In the genomic region with DNA sequence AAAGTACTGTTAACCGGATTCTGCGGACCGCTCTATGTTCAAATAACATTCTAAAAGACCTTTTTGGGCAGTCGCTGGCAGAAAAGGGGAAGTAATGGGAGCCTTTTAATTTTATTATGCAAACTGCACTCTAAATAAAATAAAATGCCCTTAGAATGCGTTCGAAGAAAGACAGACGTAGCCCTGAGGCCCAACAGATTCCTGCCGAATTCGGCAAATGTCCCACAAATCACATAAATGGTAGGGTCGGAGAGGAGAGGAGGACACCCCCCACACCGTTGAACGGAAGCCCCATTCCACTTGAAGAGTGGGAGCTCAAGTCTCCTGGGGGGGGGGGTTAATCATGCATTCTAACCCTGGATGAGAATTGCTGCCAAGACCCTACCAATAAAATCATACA, we compare ENCODE assay signal across 13 mouse cellular contexts. TPM values are rescaled to one million over a fixed set of nuclear protein-coding genes. Genes with fewer than 3 reads are reported as not detected.
DNase-seq lines count a peak whose midpoint lies in the region; ATAC-seq and TF ChIP-seq lines count a peak whose summit lies in the region.
"Had no signal": no experiment of that assay in that cellular context is flagged by ENCODE, and none has a peak within 500 bp of the region (broad histone marks: within the 10 kb centered on the region; RNA-seq: fewer than 3 reads in every experiment).

No protein-coding gene starts in this region.

- ATAC-seq in forebrain, embryonic 14.5 days = no peak
- ATAC-seq in limb, embryonic 14.5 days (ENCODE audit: low FRiP score, low read depth) = no peak
- ATAC-seq in megakaryocyte, adult 5-6 weeks (ENCODE audit: poor library complexity, severe bottlenecking) = no peak
- no peak for ATAC-seq in lung, postnatal 0 days

- TF ChIP-seq CTCF in lung, postnatal 0 days (IDR thresholded peaks at IDR 0.05) = no peak

- no peaks in the 10 kb centered on the region for H3K36me3 ChIP-seq in forebrain, embryonic 14.5 days (ENCODE audit: control insufficient read depth, insufficient read depth, low read length)
- H3K36me3 ChIP-seq in limb, embryonic 14.5 days (ENCODE audit: control insufficient read depth, insufficient read depth, low read length) = no peaks in the 10 kb centered on the region
- no peaks in the 10 kb centered on the region for H3K36me3 ChIP-seq in lung, postnatal 0 days (ENCODE audit: insufficient read depth, low read length)
- H3K36me3 ChIP-seq: G1E; liver, embryonic 13.5 days had no signal

- peaks cover 14% of the 10 kb centered on the region for H3K4me1 ChIP-seq in forebrain, embryonic 14.5 days (ENCODE audit: control insufficient read depth, insufficient read depth, low read length)
- H3K4me1 ChIP-seq in limb, embryonic 14.5 days (ENCODE audit: control insufficient read depth, insufficient read depth, low read length) = peaks cover 11% of the 10 kb centered on the region
- H3K4me1 ChIP-seq in lung, postnatal 0 days (ENCODE audit: insufficient read depth, low read depth, low read length) = no peaks in the 10 kb centered on the region
- H3K4me1 ChIP-seq: liver, embryonic 13.5 days had no signal

- peak; percentile 28 for DNase-seq in left cerebral cortex, postnatal 4 days
- no peak for DNase-seq in left cerebral cortex, adult 9 months (ENCODE audit: low spot score in 2 of 2)
- DNase-seq in forebrain, embryonic 14.5 days (ENCODE audit: low spot score) = peak; percentile 55
- DNase-seq in limb, embryonic 14.5 days (ENCODE audit: low spot score) = no peak
- no peak for DNase-seq in gastrocnemius, postnatal 4 days (ENCODE audit: low spot score in 2 of 2)
- no peak for DNase-seq in lung, postnatal 0 days (ENCODE audit: low spot score)
- DNase-seq: adrenal gland, adult 2 months; cerebellum, adult 8-10 months; gastrocnemius, postnatal 10 days; liver, embryonic 13.5 days had no signal

- TF ChIP-seq POLR2A in limb, embryonic 14.5 days (IDR thresholded peaks at IDR 0.05; ENCODE audit: borderline replicate concordance, extremely low read depth, insufficient read depth, insufficient read length) = no peak

- WGBS in forebrain, embryonic 14.5 days = 1% methylated on average over 12 of the region's 12 CpGs
- WGBS in limb, embryonic 14.5 days = 2% methylated on average over 12 of the region's 12 CpGs
- WGBS in lung, postnatal 0 days = 8% methylated on average over 12 of the region's 12 CpGs

- no peaks in the 10 kb centered on the region for H3K9me3 ChIP-seq in forebrain, embryonic 14.5 days (replicated peaks; ENCODE audit: control insufficient read depth, low read length)
- no peaks in the 10 kb centered on the region for H3K9me3 ChIP-seq in limb, embryonic 14.5 days (ENCODE audit: control insufficient read depth, low read length)
- no peaks in the 10 kb centered on the region for H3K9me3 ChIP-seq in lung, postnatal 0 days (ENCODE audit: low read length)
- H3K9me3 ChIP-seq: liver, embryonic 13.5 days had no signal

- no peaks in the 10 kb centered on the region for H3K27me3 ChIP-seq in forebrain, embryonic 14.5 days (replicated peaks; ENCODE audit: control insufficient read depth, insufficient read depth, low read length)
- peaks cover 93% of the 10 kb centered on the region for H3K27me3 ChIP-seq in limb, embryonic 14.5 days (ENCODE audit: control insufficient read depth, insufficient read depth, low read length)
- H3K27me3 ChIP-seq in lung, postnatal 0 days (replicated peaks; ENCODE audit: insufficient read depth, low read length) = peaks cover 81% of the 10 kb centered on the region

- H3K9ac ChIP-seq in forebrain, embryonic 14.5 days (ENCODE audit: low read length) = peak overlapping the region; percentile 99
- H3K9ac ChIP-seq in limb, embryonic 14.5 days (ENCODE audit: low read depth, low read length, severe bottlenecking) = no peak overlapping the region
- H3K9ac ChIP-seq in lung, postnatal 0 days (replicated peaks; ENCODE audit: low read depth) = no peak overlapping the region
- H3K9ac ChIP-seq: liver, embryonic 13.5 days had no signal

- H3K4me3 ChIP-seq in forebrain, embryonic 14.5 days (ENCODE audit: low read depth, low read length) = peak overlapping the region; percentile 94
- no peak overlapping the region; the same call in 1 of the 2 replicates for H3K4me3 ChIP-seq in limb, embryonic 14.5 days (replicated peaks; ENCODE audit: low read length)
- no peak overlapping the region for H3K4me3 ChIP-seq in lung, postnatal 0 days (ENCODE audit: low read depth, low read length)
- H3K4me3 ChIP-seq: liver, embryonic 13.5 days had no signal

- peak overlapping the region; percentile 99 for H3K27ac ChIP-seq in forebrain, embryonic 14.5 days (ENCODE audit: low read depth, low read length)
- no peak overlapping the region for H3K27ac ChIP-seq in limb, embryonic 14.5 days (replicated peaks; ENCODE audit: low read depth, low read length)
- H3K27ac ChIP-seq in lung, postnatal 0 days (ENCODE audit: low read length) = no peak overlapping the region
- H3K27ac ChIP-seq: liver, embryonic 13.5 days had no signal

- no peak for TF ChIP-seq EP300 in lung, postnatal 0 days (IDR thresholded peaks at IDR 0.05)

- H3K4me2 ChIP-seq in forebrain, embryonic 14.5 days (ENCODE audit: low read length) = peak overlapping the region; percentile 97
- peak overlapping the region; percentile 67 for H3K4me2 ChIP-seq in limb, embryonic 14.5 days (replicated peaks; ENCODE audit: low read depth, low read length, severe bottlenecking)
- no peak overlapping the region for H3K4me2 ChIP-seq in lung, postnatal 0 days (replicated peaks; ENCODE audit: low read depth, low read length)

- intact Hi-C loops in left cerebral cortex, postnatal 4 days (cut with DNase I) = loop anchor here (5.0 to 10.0 kb wide), 3 partner anchors 795 to 1535 kb away; no protein-coding TSS in a partner anchor

RNA-seq across cellular contexts. Expression of gene Pou3f3, which starts 8.3 kb away (rescaled TPM):
- 100 to 1,000 TPM; 102 to 123 TPM for total RNA-seq in left cerebral cortex, postnatal 4 days (2021)
- 28.9 and 35.3 TPM in 2 replicates for polyA plus RNA-seq in forebrain, embryonic 14.5 days (2014; fragmentation: Nextera tagmentation; extraction: Ambion mirVana)
- 3.2 and 4.0 TPM in 2 replicates for polyA plus RNA-seq in limb, embryonic 14.5 days (2012; rRNA removed)
- 0.77 and 0.90 TPM in 2 replicates for polyA plus RNA-seq in limb, embryonic 14.5 days (2014; fragmentation: Nextera tagmentation; extraction: Ambion mirVana)
- total RNA-seq in megakaryocyte, adult 5-6 weeks (2015) = not detected in 2 replicates
- not detected in 2 replicates for total RNA-seq in megakaryocyte, adult 5-6 weeks (2017)
- under 1 TPM in 1 of 2 experiments, not detected in 1; 0.05 TPM for total RNA-seq in gastrocnemius, postnatal 4 days (2021)
- polyA plus RNA-seq in lung, postnatal 0 days (2015; fragmentation: Nextera tagmentation; extraction: Ambion mirVana) = 0.05 and 0.10 TPM in 2 replicates
- total RNA-seq: adrenal gland, adult 2 months had no signal
- polyA plus RNA-seq: G1E; spleen, adult 2 months had no signal

Comparison
In these comparisons a context has a peak if more than half of its experiments do, and no peak if none do; other contexts are left out.
1. DNase-seq: peak in left cerebral cortex, postnatal 4 days (single experiment) and forebrain, embryonic 14.5 days (single experiment); none in left cerebral cortex, adult 9 months (0 of 2), limb, embryonic 14.5 days (single experiment), gastrocnemius, postnatal 4 days (0 of 2) and lung, postnatal 0 days (single experiment).
2. RNA of gene Pou3f3, which starts 8.3 kb away (total RNA-seq): 102 to 123 TPM in left cerebral cortex, postnatal 4 days; 0.05 TPM in gastrocnemius, postnatal 4 days and not detected in megakaryocyte, adult 5-6 weeks; every median in the first group is over 10 times any median in the second.